Mouse (Mus musculus) hindlimb bud, embryonic 11.5 days (tissue): ENCODE data around the gene Fam57a.

ENCODE experiments used
- DNase-seq: peaks from one replicate; pipeline ENCODE4 v3.0.0-alpha.2; 2012; ENCODE audit warnings: low read depth, low spot score; ENCODE audit errors: extremely low spot score

The Fam57a gene

GRCm38 (mm10) chr11:76179495-76180145 is at the start of gene Fam57a, which contains the start of gene Vps53:
TSS of gene Fam57a (plus strand) at chr11:76179671.
TSS of gene Vps53 (minus strand) at chr11:76179647.
- DNase-seq, result no peak

GRCm38 (mm10) chr11:76130859-76131258 is 48.6 kb upstream of the Fam57a start:
- no peak for DNase-seq

GRCm38 (mm10) chr11:76135641-76136437 is 43.6 kb upstream of the Fam57a start:
- DNase-seq, result no peak

- no peak for DNase-seq
Measured at GRCm38 (mm10) chr11:76137996-76138395, 41.5 kb upstream of the Fam57a start.

- no peak for DNase-seq
Measured at GRCm38 (mm10) chr11:76144386-76144785, 35.1 kb upstream of the Fam57a start.

- DNase-seq, result no peak
Measured at GRCm38 (mm10) chr11:76145169-76145568, 34.3 kb upstream of the Fam57a start.

- no peak for DNase-seq
Measured at GRCm38 (mm10) chr11:76146187-76147010, 33.1 kb upstream of the Fam57a start.

GRCm38 (mm10) chr11:76148055-76149008 is 31.1 kb upstream of the Fam57a start:
- no peak for DNase-seq

- no peak for DNase-seq
Measured at GRCm38 (mm10) chr11:76150980-76151379, 28.5 kb upstream of the Fam57a start.

- no peak for DNase-seq
Measured at GRCm38 (mm10) chr11:76153236-76153951, 26.1 kb upstream of the Fam57a start.

GRCm38 (mm10) chr11:76154200-76154599 is 25.3 kb upstream of the Fam57a start:
- no peak for DNase-seq

- DNase-seq, result no peak
Measured at GRCm38 (mm10) chr11:76154861-76155260, 24.6 kb upstream of the Fam57a start.

GRCm38 (mm10) chr11:76158375-76158774 is 21.1 kb upstream of the Fam57a start:
- no peak for DNase-seq

GRCm38 (mm10) chr11:76160251-76160650 is 19.2 kb upstream of the Fam57a start:
- no peak for DNase-seq

GRCm38 (mm10) chr11:76166657-76167056 is 12.8 kb upstream of the Fam57a start:
- DNase-seq, result no peak

- DNase-seq, result peak; percentile 73
Measured at GRCm38 (mm10) chr11:76167079-76167765, 12.2 kb upstream of the Fam57a start.

- no peak for DNase-seq
Measured at GRCm38 (mm10) chr11:76168976-76169375, 10.5 kb upstream of the Fam57a start.

- no peak for DNase-seq
Measured at GRCm38 (mm10) chr11:76170207-76170606, 9.3 kb upstream of the Fam57a start.
